Mouse (Mus musculus) midbrain, embryonic 12.5 days (tissue): Measurements from ENCODE around the gene Nepn. TPM values are rescaled to one million over a fixed set of nuclear protein-coding genes. Genes with fewer than 3 reads are reported as not detected.

Experiments
- ATAC-seq: fragments of 200-750 bp; cut with Nextera tagmentation; 2 replicates; pipeline ENCODE4 v1.8.0; 2017; ENCODE audit warnings: low read depth, moderate TSS enrichment, moderate library complexity; ENCODE audit not compliant: low FRiP score
- H3K27ac ChIP-seq: fragments of 300-500 bp; sonication (generic); replicated peaks from 2 replicates; pipeline ENCODE4 v1.5.1; 2016; ENCODE audit warnings: mild to moderate bottlenecking
- H3K27me3 ChIP-seq: fragments of 300-500 bp; sonication (generic); 2 replicates; pipeline ENCODE4 v1.6.1; 2016; ENCODE audit warnings: mild to moderate bottlenecking
- H3K36me3 ChIP-seq: fragments of 300-500 bp; sonication (generic); 2 replicates; pipeline ENCODE4 v1.6.1; 2016
- H3K4me1 ChIP-seq: fragments of 300-500 bp; sonication (generic); 2 replicates; pipeline ENCODE4 v1.6.1; 2016
- H3K4me2 ChIP-seq: fragments of 300-500 bp; sonication (generic); replicated peaks from 2 replicates; pipeline ENCODE4 v1.6.1; 2016; ENCODE audit warnings: mild to moderate bottlenecking, moderate library complexity
- H3K4me3 ChIP-seq: fragments of 300-500 bp; sonication (generic); 2 replicates; pipeline ENCODE4 v1.5.1; 2016; ENCODE audit warnings: mild to moderate bottlenecking
- H3K9ac ChIP-seq: fragments of 300-500 bp; sonication (generic); replicated peaks from 2 replicates; pipeline ENCODE4 v1.6.1; 2016; ENCODE audit warnings: mild to moderate bottlenecking, moderate library complexity
- H3K9me3 ChIP-seq: fragments of 300-500 bp; sonication (generic); 2 replicates; pipeline ENCODE4 v1.6.1; 2016; ENCODE audit warnings: mild to moderate bottlenecking
- WGBS: fragments of 180-500 bp; shearing (Covaris S2); methylation state at CpG from one replicate; pipeline ENCODE4 v1.1.7; 2016; 5-methylcytosine and 5-hydroxymethylcytosine counted together
- polyA plus RNA-seq: library from polyadenylated mRNA; unstranded; fragments of >200 nt; fragmentation: Nextera tagmentation; extraction: Ambion mirVana; gene quantifications from 2 replicates; pipeline ENCODE4 v1.2.1, GENCODE M21; 2016

The Nepn gene
- polyA plus RNA-seq, 1 experiment from 2014 or later: not detected

GRCm38 (mm10) chr10:52430953-52431352 is 42.2 kb downstream of the Nepn start:
- no peaks in the 10 kb centered on the region for H3K27me3 ChIP-seq
- no peak overlapping the region for H3K4me3 ChIP-seq
- H3K27ac ChIP-seq: no peak overlapping the region
- H3K4me2 ChIP-seq: no peak overlapping the region
- ATAC-seq: no peak
- H3K36me3 ChIP-seq: peaks cover 58% of the 10 kb centered on the region
- no peaks in the 10 kb centered on the region for H3K9me3 ChIP-seq
- 95% methylated on average over 1 of the region's 1 CpGs for WGBS
- peaks cover 10% of the 10 kb centered on the region for H3K4me1 ChIP-seq
- no peak overlapping the region for H3K9ac ChIP-seq

- ATAC-seq: no peak
- Histone ChIP-seq H3K9me3 (no peaks in the 10 kb centered on the region), H3K27ac (no peak overlapping the region), H3K9ac (no peak overlapping the region), H3K4me1 (no peaks in the 10 kb centered on the region), H3K36me3 (peaks cover 83% of the 10 kb centered on the region), H3K4me2 (no peak overlapping the region), H3K4me3 (no peak overlapping the region), H3K27me3 (no peaks in the 10 kb centered on the region)
- WGBS: 95% methylated on average over 8 of the region's 8 CpGs
Measured at GRCm38 (mm10) chr10:52434836-52435235, 46.1 kb downstream of the Nepn start.

Other genes with a start within 250 kb of the Nepn start
- gene Ros1, start 193.7 kb upstream of the Nepn start, polyA plus RNA-seq: not detected in 2 replicates
- 19.3 and 21.0 TPM in 2 replicates for gene Dcbld1, start 155.4 kb upstream of the Nepn start, polyA plus RNA-seq
- not detected in 2 replicates for gene Gm26741, start 30.2 kb upstream of the Nepn start, polyA plus RNA-seq
- 25.2 and 26.9 TPM in 2 replicates for gene Gopc, start 6.8 kb upstream of the Nepn start, polyA plus RNA-seq
- gene Nus1, start 28.6 kb downstream of the Nepn start, polyA plus RNA-seq: 18.8 and 19.8 TPM in 2 replicates